Mouse (Mus musculus) CH12.LX (cell line): ENCODE measurements around the gene Ccdc28a. TPM values are rescaled to one million over a fixed set of nuclear protein-coding genes. Genes with fewer than 3 reads are reported as not detected.

ENCODE experiments used
- DNase-seq: peaks from one replicate; pipeline ENCODE4 v3.0.0-alpha.2; 2013; ENCODE audit errors: extremely low read depth
- H3K27ac ChIP-seq: 2 replicates; pipeline ENCODE4 v1.5.1; 2012; ENCODE audit warnings: low read depth, mild to moderate bottlenecking, control low read depth, moderate library complexity; ENCODE audit not compliant: insufficient read depth
- H3K27me3 ChIP-seq: replicated peaks from 2 replicates; pipeline ENCODE3; 2012; ENCODE audit warnings: inconsistent platforms
- H3K36me3 ChIP-seq, 2 experiments: replicated peaks in 1 of 2; 2 replicates each; pipeline versions ENCODE3 to v1.6.1; 2012; ENCODE audit warnings: inconsistent platforms in 1 of 2, low read length in 1 of 2, mild to moderate bottlenecking in 1 of 2, mixed read lengths in 1 of 2, moderate library complexity in 1 of 2; ENCODE audit not compliant: control insufficient read depth in 1 of 2, insufficient read depth in 1 of 2
- H3K4me1 ChIP-seq, 2 experiments: 2 replicates each; pipeline ENCODE4 v1.6.1; 2012; ENCODE audit warnings: inconsistent platforms in 1 of 2, moderate library complexity in 1 of 2; ENCODE audit not compliant: insufficient read depth in 2 of 2, control insufficient read depth in 1 of 2
- H3K4me2 ChIP-seq: 2 replicates; pipeline ENCODE4 v1.6.1; 2012; ENCODE audit warnings: low read depth, mild to moderate bottlenecking, control low read depth; ENCODE audit not compliant: poor library complexity, insufficient read depth, severe bottlenecking
- H3K4me3 ChIP-seq, 3 experiments: fragments of 150-350 bp in 1 of 3; sonication (generic) in 1 of 3; replicated peaks in 1 of 3; 2 replicates each; pipeline versions ENCODE3 to v1.5.1; 2011 to 2012; ENCODE audit warnings: low read depth in 2 of 3, low read length in 2 of 3, mild to moderate bottlenecking in 2 of 3, moderate library complexity in 2 of 3, control low read depth in 1 of 3, improper control_type of control experiment in 1 of 3, inconsistent platforms in 1 of 3, mixed read lengths in 1 of 3; ENCODE audit not compliant: poor library complexity in 1 of 3
- H3K79me2 ChIP-seq: replicated peaks from 2 replicates; pipeline ENCODE4 v1.6.1; 2012; ENCODE audit warnings: mild to moderate bottlenecking, moderate library complexity; ENCODE audit not compliant: control insufficient read depth, poor library complexity, insufficient read depth, severe bottlenecking; ENCODE audit errors: extremely low read depth
- H3K9ac ChIP-seq: 2 replicates; pipeline ENCODE4 v1.6.1; 2012; ENCODE audit warnings: low read depth, mild to moderate bottlenecking, control low read depth, moderate library complexity; ENCODE audit not compliant: insufficient read depth
- H3K9me3 ChIP-seq: replicated peaks from 2 replicates; pipeline ENCODE3; 2012; ENCODE audit warnings: low read length, inconsistent platforms, mixed read lengths
- BHLHE40 ChIP-seq: IDR thresholded peaks from 2 replicates; pipeline ENCODE4 v1.6.1; 2011; ENCODE audit warnings: mild to moderate bottlenecking, low read depth, low read length, improper control_type of control experiment
- CHD2 ChIP-seq: IDR thresholded peaks from 2 replicates; pipeline ENCODE4 v1.6.1; 2011; ENCODE audit warnings: low read length, improper control_type of control experiment
- E2F4 ChIP-seq: IDR thresholded peaks from 2 replicates; pipeline ENCODE4 v1.6.1; 2011; ENCODE audit warnings: low read depth, low read length, improper control_type of control experiment; ENCODE audit not compliant: insufficient replicate concordance
- EP300 ChIP-seq: IDR thresholded peaks from 2 replicates; pipeline ENCODE4 v1.6.1; 2011; ENCODE audit warnings: low read length, improper control_type of control experiment
- JUN ChIP-seq: IDR thresholded peaks from 2 replicates; pipeline ENCODE4 v1.6.1; 2011; ENCODE audit warnings: low read depth, mild to moderate bottlenecking, low read length, improper control_type of control experiment, moderate library complexity; ENCODE audit not compliant: insufficient read depth
- JUND ChIP-seq: conservative IDR thresholded peaks from 2 replicates; pipeline ENCODE4 v1.6.1; 2011; ENCODE audit warnings: low read depth, low read length, improper control_type of control experiment
- MAFK ChIP-seq: IDR thresholded peaks from 2 replicates; pipeline ENCODE4 v1.6.1; 2011; ENCODE audit warnings: low read length, improper control_type of control experiment; ENCODE audit not compliant: insufficient replicate concordance
- MAZ ChIP-seq: IDR thresholded peaks from 2 replicates; pipeline ENCODE4 v1.6.1; 2012; ENCODE audit warnings: low read depth, mild to moderate bottlenecking, inconsistent platforms, low read length, improper control_type of control experiment, moderate library complexity
- MXI1 ChIP-seq: IDR thresholded peaks from 2 replicates; pipeline ENCODE4 v1.6.1; 2011; ENCODE audit warnings: mild to moderate bottlenecking, low read depth, low read length, improper control_type of control experiment
- PAX5 ChIP-seq: IDR thresholded peaks from 2 replicates; pipeline ENCODE4 v1.6.1; 2012; ENCODE audit warnings: low read length, inconsistent platforms, mixed read lengths
- POLR2A ChIP-seq: IDR thresholded peaks from 2 replicates; pipeline ENCODE4 v1.6.1; 2011; ENCODE audit warnings: low read depth, mild to moderate bottlenecking, improper control_type of control experiment, low read length
- RAD21 ChIP-seq: IDR thresholded peaks from 2 replicates; pipeline ENCODE4 v1.6.1; 2011; ENCODE audit warnings: low read depth, mild to moderate bottlenecking, low read length, improper control_type of control experiment, moderate library complexity
- RCOR1 ChIP-seq: conservative IDR thresholded peaks from 2 replicates; pipeline ENCODE4 v1.6.1; 2012; ENCODE audit warnings: low read depth, mild to moderate bottlenecking, inconsistent platforms, low read length, improper control_type of control experiment
- SIN3A ChIP-seq: IDR thresholded peaks from 2 replicates; pipeline ENCODE4 v1.6.1; 2012; ENCODE audit warnings: low read length, improper control_type of control experiment, inconsistent platforms
- TBP ChIP-seq: conservative IDR thresholded peaks from 2 replicates; pipeline ENCODE4 v1.6.1; 2011; ENCODE audit warnings: low read depth, low read length, improper control_type of control experiment
- ZC3H11A ChIP-seq: IDR thresholded peaks from 2 replicates; pipeline ENCODE4 v1.6.1; 2012; ENCODE audit warnings: low read depth, mild to moderate bottlenecking, inconsistent platforms, low read length, improper control_type of control experiment
- ZKSCAN1 ChIP-seq: IDR thresholded peaks from 2 replicates; pipeline ENCODE4 v1.6.1; 2012; ENCODE audit warnings: low read depth, inconsistent platforms, low read length, improper control_type of control experiment, borderline replicate concordance
- ZMIZ1 ChIP-seq: IDR thresholded peaks from 2 replicates; pipeline ENCODE4 v1.6.1; 2012; ENCODE audit warnings: low read depth, mild to moderate bottlenecking, inconsistent platforms, low read length, improper control_type of control experiment
- ZNF384 ChIP-seq: IDR thresholded peaks from 2 replicates; pipeline ENCODE4 v1.6.1; 2012; ENCODE audit warnings: low read depth, low read length, improper control_type of control experiment, inconsistent platforms
- dilution Hi-C: fragments of 300-500 bp; cut with MboI; formaldehyde crosslinking; loops from 2 replicates; pipeline ENCODE4 v1.14.3; 2020; ENCODE audit warnings: low sequenced_read_pairs; ENCODE audit not compliant: extremely low pct_unique_long_range_greater_than_20kb, extremely low pct_ligation_motif_present
- in situ Hi-C: fragments of 300-500 bp; cut with MboI; formaldehyde crosslinking; loops from 3 replicates; pipeline ENCODE4 v1.14.3; 2019; ENCODE audit warnings: low sequenced_read_pairs, low pct_ligation_motif_present, low pct_unique_long_range_greater_than_20kb, mixed read lengths
- polyA plus RNA-seq: library from polyadenylated mRNA; unstranded; fragments of >175 nt; gene quantifications from 2 replicates; pipeline ENCODE4 v1.2.1, GENCODE M21; 2012; ENCODE audit warnings: low read depth; ENCODE audit not compliant: insufficient read length
- total RNA-seq, 2 experiments: library from RNA; depleted of rRNA; stranded (reverse); fragments of 300-350 nt in 1 of 2; fragments of >200 nt in 1 of 2; gene quantifications; 2 replicates each; pipeline ENCODE4 v1.2.3; 2012 to 2014

The Ccdc28a gene
- total and polyA plus RNA-seq, 3 experiments, result 8.3 to 11.7 (median 10.8) TPM

GRCm38 (mm10) chr10:18194737-18195141 lies 40.1 kb downstream of the Ccdc28a start:
- H3K27ac ChIP-seq, result no peak overlapping the region
- no peaks in the 10 kb centered on the region for H3K36me3 ChIP-seq
- H3K9me3 ChIP-seq, result peaks cover 4% of the 10 kb centered on the region
- no peaks in the 10 kb centered on the region for H3K79me2 ChIP-seq
- in situ Hi-C loops, result loop anchor here (10.0 kb wide), 3 partner anchors 140 to 460 kb away; partner anchors contain the start of gene Reps1
- no peak overlapping the region for H3K9ac ChIP-seq
- no peaks in the 10 kb centered on the region for H3K27me3 ChIP-seq
- H3K4me2 ChIP-seq, result no peak overlapping the region
- dilution Hi-C loops, result no loop called here
- DNase-seq, result no peak
- TF ChIP-seq MAFK (no peak), ZC3H11A (no peak), PAX5 (no peak), SIN3A (no peak), JUND (no peak), RAD21 (no peak)
- no peak overlapping the region for H3K4me3 ChIP-seq
- H3K4me1 ChIP-seq, result peaks cover 0 to 11% of the 10 kb centered on the region in 2 experiments; a peak in 1 of 4 replicates

DNA sequence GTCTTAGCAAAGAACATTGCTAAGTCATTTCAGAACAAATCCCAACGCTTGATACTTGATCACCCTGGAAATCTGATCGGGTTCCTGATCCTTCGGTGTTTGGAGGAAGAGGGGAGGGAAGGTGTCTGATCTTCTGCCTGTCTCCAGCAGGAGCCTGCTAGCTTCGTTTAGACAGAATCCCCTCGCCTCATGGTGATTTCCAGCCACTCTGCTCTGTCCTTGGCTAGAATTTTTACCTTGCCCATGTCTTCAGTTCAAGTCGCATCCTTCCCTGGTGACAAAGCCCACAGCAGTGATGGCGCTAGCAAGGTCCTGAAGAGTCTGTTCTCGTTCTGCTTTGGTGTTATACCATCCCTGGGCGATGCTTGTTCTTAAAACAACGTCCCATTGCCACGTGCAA lies 40.6 kb downstream of the Ccdc28a start:
- no peaks in the 10 kb centered on the region for H3K79me2 ChIP-seq
- no peak overlapping the region for H3K4me3 ChIP-seq
- H3K4me2 ChIP-seq, result no peak overlapping the region
- no peaks in the 10 kb centered on the region for H3K36me3 ChIP-seq
- no peak for DNase-seq
- H3K9ac ChIP-seq, result no peak overlapping the region
- TF ChIP-seq TBP (no peak), ZKSCAN1 (no peak), RCOR1 (no peak), BHLHE40 (no peak), ZNF384 (no peak), EP300 (no peak), ZMIZ1 (no peak), POLR2A (no peak), MXI1 (no peak)
- no peak overlapping the region for H3K27ac ChIP-seq
- H3K27me3 ChIP-seq, result no peaks in the 10 kb centered on the region
- dilution Hi-C loops, result no loop called here
- peaks cover 2 to 11% of the 10 kb centered on the region in 2 experiments; a peak in 2 of 4 replicates for H3K4me1 ChIP-seq
- H3K9me3 ChIP-seq, result peaks cover 4% of the 10 kb centered on the region
- in situ Hi-C loops, result loop anchor here (10.0 kb wide), 3 partner anchors 139 to 459 kb away; partner anchors contain the start of gene Reps1

DNA sequence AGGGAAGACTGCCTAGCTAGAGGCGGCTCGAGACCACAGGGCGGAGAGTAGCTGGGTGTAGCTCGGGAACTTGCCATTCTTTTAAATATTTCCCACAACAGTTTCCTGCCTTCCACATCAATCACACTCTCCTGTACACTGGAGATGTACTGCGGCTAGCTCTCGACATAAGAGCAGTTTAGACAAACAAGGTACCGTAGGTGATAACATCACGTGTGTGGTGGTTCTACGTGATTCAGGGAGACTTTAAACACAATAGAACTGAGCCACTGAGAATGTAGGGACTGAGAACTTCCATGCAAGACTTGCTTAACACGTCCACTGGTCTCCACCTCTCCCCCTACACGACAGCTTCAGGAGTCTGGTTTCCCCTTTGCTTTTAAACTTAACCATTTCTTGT lies 41.6 kb downstream of the Ccdc28a start:
- H3K9me3 ChIP-seq, result no peaks in the 10 kb centered on the region
- DNase-seq, result no peak
- TF ChIP-seq E2F4 (no peak), JUND (no peak), MAZ (no peak), ZKSCAN1 (no peak), JUN (no peak), BHLHE40 (no peak), EP300 (no peak), CHD2 (no peak)
- peaks cover 2 to 7% of the 10 kb centered on the region in 2 experiments; a peak in 2 of 4 replicates for H3K4me1 ChIP-seq
- no peak overlapping the region for H3K9ac ChIP-seq
- dilution Hi-C loops, result no loop called here
- no peak overlapping the region for H3K4me2 ChIP-seq
- no peaks in the 10 kb centered on the region for H3K27me3 ChIP-seq
- H3K36me3 ChIP-seq, result no peaks in the 10 kb centered on the region
- in situ Hi-C loops, result loop anchor here (10.0 kb wide), 3 partner anchors 138 to 458 kb away; partner anchors contain the start of gene Reps1
- no peak overlapping the region for H3K4me3 ChIP-seq
- H3K79me2 ChIP-seq, result no peaks in the 10 kb centered on the region
- H3K27ac ChIP-seq, result no peak overlapping the region
